Mouse (Mus musculus) heart, adult 8-10 months (tissue): Measurements from ENCODE around the gene Mphosph8. TPM values are rescaled to one million over a fixed set of nuclear protein-coding genes. Genes with fewer than 3 reads are reported as not detected.

Source experiments
- DNase-seq: peaks from one replicate; pipeline ENCODE4 v3.0.0; 2022; ENCODE audit warnings: low spot score
- total RNA-seq, 4 experiments: library from RNA; stranded (reverse); gene quantifications; 2 replicates each; pipeline ENCODE4 v1.2.4; 2022

The Mphosph8 gene
- 10 to 100 TPM; 24.3 to 29.5 (median 27.0) TPM for total RNA-seq

- DNase-seq: peak; percentile 100
Measured at GRCm38 (mm10) chr14:56667969-56668802, at the start of gene Mphosph8. TSS of gene Mphosph8 (plus strand) at chr14:56668248.

- DNase-seq: peak; percentile 7
Measured at GRCm38 (mm10) chr14:56620425-56620824, 47.6 kb upstream of the Mphosph8 start.

DNA sequence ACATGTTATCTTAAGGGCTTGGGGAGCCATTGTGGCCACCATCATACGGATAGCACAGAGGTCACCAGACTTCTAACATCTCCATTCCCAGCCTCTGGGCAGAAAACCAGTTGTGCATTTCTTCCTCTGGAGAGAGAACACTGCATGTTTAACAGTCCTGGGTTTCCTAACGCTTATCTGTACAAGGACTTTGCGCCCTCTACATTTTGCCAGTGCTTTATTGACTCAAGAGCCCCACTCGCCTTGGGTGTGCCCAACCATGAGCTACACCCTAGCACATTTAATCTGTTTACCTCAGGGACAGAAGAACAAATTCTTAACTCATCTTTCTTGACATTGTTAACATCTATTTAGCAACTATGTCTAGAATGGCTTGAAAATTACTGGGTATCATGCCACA is 41.8 kb upstream of the Mphosph8 start:
- DNase-seq: no peak

- no peak for DNase-seq
Measured at GRCm38 (mm10) chr14:56628336-56628735, 39.7 kb upstream of the Mphosph8 start.

DNA sequence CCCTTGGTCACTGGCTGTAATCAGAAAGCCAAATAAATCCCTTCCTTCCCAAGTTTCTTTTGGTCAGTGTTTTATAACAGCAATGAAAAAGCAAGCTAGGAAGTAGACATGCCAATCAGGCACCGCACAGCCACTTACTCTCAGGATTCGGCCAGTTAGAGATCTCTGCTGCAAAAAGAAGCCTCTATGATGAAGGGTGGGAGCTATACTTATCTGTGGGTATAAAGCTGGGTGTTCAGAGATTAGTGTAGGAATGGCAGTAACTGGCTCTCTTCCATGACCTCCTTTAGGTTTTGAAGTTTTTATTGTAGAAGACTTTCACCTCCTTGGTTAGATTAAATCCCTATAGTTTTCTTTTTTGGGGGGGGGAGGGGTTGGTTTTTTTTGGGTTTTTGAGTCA is 36.9 kb upstream of the Mphosph8 start:
- DNase-seq: no peak

GRCm38 (mm10) chr14:56647206-56647605 is 20.8 kb upstream of the Mphosph8 start:
- DNase-seq: no peak

- no peak for DNase-seq
Measured at GRCm38 (mm10) chr14:56649448-56649847, 18.6 kb upstream of the Mphosph8 start.

GRCm38 (mm10) chr14:56665651-56666050 is 2.4 kb upstream of the Mphosph8 start:
- peak; percentile 13 for DNase-seq

DNA sequence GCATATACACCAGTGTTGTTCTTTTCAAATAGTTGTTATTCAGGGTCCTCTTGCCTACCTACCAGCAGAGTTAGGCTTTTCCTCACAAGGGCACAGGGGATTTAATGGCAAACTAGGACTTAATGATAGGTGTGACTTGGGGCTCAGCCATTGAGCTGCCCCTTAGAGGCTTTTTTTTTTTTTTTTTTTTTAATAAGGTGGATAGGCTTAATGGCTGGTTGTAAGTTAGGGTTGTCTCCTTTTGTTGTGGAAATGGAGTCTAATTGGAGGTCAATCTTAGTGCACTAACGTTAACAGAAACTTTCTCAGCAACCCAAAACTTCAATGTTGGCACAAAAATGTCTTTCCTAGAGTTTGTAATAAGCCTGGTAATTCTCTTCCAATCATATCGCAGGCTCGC is 1.1 kb upstream of the Mphosph8 start:
- no peak for DNase-seq

- no peak for DNase-seq
Measured at GRCm38 (mm10) chr14:56669046-56669620, 1.1 kb downstream of the Mphosph8 start.

GRCm38 (mm10) chr14:56685426-56685825 is 17.4 kb downstream of the Mphosph8 start:
- no peak for DNase-seq

DNA sequence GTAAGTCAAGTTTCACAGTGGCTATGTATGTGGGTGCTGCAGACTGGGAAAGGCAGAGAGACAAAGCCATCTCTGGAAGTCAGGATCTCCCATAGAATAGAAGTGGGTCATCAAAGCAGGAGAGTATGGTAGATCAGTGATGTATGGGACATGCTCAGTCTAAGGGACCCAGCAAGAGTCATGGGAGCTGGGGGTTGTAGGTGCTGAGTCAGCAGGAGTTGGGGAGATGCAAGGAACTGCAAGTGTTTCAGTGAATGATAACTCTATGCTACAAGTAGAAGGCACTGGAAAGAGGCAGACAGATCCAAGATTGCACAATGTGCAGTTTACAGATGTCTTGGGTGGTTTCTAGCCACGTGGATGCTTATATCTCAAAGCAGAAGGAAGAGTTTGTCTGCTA is 21.1 kb downstream of the Mphosph8 start:
- DNase-seq: no peak

GRCm38 (mm10) chr14:56689766-56690165 is 21.7 kb downstream of the Mphosph8 start:
- DNase-seq: no peak

- DNase-seq: no peak
Measured at GRCm38 (mm10) chr14:56695495-56695894, 27.4 kb downstream of the Mphosph8 start.

- DNase-seq: no peak
Measured at GRCm38 (mm10) chr14:56697836-56698235, 29.8 kb downstream of the Mphosph8 start.

DNA sequence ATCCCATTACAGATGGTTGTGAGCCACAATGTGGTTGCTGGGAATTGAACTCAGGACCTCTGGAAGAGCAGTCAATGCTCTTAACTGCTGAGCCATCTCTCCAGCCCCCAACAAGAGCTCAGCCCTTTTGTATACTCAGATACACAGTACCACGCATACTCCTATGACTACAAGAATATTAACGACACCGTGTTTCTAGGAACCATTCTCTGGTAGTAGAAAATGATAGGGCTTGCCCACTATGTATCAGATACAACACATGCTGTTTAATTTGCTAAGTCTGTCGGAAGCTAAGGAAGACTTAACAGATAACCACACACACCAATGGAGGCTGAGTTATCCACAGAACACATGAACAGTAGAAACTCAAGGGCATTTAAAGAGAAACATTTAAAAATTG is 34.6 kb downstream of the Mphosph8 start:
- DNase-seq: no peak

DNA sequence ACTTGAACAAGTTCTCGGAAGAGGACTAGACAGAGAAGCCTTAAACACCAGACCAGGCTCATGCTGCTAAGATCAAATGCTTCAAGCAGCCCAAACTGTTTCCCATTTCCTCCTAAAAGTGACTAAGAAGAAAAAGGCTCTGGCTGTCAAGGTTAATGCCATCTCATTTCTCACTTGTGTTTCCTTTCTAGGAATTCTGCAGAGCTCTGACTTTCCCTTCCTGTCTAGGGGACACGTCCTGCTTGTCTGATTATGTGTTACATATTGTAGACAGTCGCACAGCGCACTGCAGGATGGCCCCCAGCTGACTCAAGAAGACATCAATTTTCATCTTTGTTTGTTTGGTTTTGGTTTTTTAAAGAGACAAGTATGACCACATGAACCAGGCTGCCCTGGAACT is 37.6 kb downstream of the Mphosph8 start:
- DNase-seq: no peak

DNA sequence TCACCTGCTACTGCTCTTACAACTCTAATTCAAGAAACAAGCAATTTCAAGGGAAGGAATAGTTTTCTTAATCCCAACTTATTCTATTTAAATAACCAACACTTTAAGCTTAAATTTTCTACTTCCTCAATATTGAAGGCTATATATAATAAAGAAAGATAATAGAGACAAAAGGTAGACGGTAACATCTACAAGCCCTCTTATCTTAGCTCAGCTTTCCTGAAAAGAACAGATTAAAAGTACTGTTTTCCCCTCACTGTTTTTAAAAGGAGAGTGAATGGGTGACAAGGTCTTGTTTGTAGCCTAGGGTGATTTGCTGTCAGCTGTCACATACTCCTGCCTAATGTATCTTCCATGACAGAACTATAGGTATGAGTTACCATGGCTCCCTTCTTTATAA is 58.4 kb downstream of the Mphosph8 start:
- no peak for DNase-seq

DNA sequence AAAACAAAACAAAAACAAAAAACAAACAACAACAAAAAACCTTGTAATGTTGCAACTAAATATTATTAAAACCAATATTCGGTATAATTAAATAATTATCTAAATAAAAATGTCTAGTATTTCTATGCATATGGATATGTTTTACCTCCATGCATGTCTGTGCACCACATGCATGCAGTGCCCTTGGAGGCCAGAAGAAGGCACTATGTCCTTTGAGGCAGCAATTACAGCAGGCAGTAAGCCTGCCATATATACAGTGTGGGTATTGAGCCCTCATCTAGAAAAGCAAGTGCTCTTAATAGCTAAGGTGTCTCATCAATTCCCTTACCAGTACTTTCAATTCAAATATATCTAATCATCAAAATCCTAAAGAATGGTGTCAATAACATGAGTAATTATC is 72.1 kb downstream of the Mphosph8 start:
- no peak for DNase-seq
